Mouse (Mus musculus) olfactory bulb, adult 2 months (tissue): Measurements from ENCODE around the gene Spats2l.

Source experiments
- CTCF ChIP-seq: fragments of 200-500 bp; IDR thresholded peaks from 2 replicates; pipeline ENCODE4 v1.5.1; 2012; ENCODE audit warnings: low read depth, mild to moderate bottlenecking, low read length, moderate library complexity; ENCODE audit not compliant: insufficient read depth
- POLR2A ChIP-seq: fragments of 200-500 bp; IDR thresholded peaks from 2 replicates; pipeline ENCODE4 v1.6.1; 2012; ENCODE audit warnings: mild to moderate bottlenecking, low read depth, low read length, moderate library complexity; ENCODE audit not compliant: insufficient read depth

- TF ChIP-seq CTCF (no peak), POLR2A (no peak)
These were observed 143.4 kb downstream of the Spats2l start for GRCm38 (mm10) chr1:57917342-57917741.
